Mouse (Mus musculus) ES-Bruce4 (cell line): Measurements from ENCODE around the gene Gaa. TPM values are rescaled to one million over a fixed set of nuclear protein-coding genes. Genes with fewer than 3 reads are reported as not detected.
"Not testable (repeated sequence)": the region's sequence is repeated elsewhere in the genome, so short reads cannot be mapped to it uniquely, and the experiment has no call there.

Source experiments
- H3K27ac ChIP-seq: 2 replicates; pipeline ENCODE4 v1.5.1; 2012; ENCODE audit warnings: low read length, inconsistent platforms; ENCODE audit not compliant: insufficient read depth
- H3K27me3 ChIP-seq: 2 replicates; pipeline ENCODE4 v1.6.1; 2012; ENCODE audit warnings: mild to moderate bottlenecking, low read length, inconsistent platforms; ENCODE audit not compliant: control insufficient read depth, poor library complexity, insufficient read depth, severe bottlenecking
- H3K36me3 ChIP-seq: 2 replicates; pipeline ENCODE4 v1.6.1; 2012; ENCODE audit warnings: inconsistent platforms, mild to moderate bottlenecking, low read length, moderate library complexity; ENCODE audit not compliant: control insufficient read depth, poor library complexity, insufficient read depth, severe bottlenecking
- H3K4me1 ChIP-seq: one replicate; pipeline ENCODE4 v1.8.1; 2011; ENCODE audit warnings: low read length; ENCODE audit not compliant: control insufficient read depth, insufficient read depth
- H3K4me3 ChIP-seq: 2 replicates; pipeline ENCODE4 v1.5.1; 2011; ENCODE audit warnings: low read depth, mild to moderate bottlenecking, low read length
- H3K9ac ChIP-seq: 2 replicates; pipeline ENCODE4 v1.6.1; 2012; ENCODE audit warnings: low read depth, mild to moderate bottlenecking, inconsistent platforms; ENCODE audit not compliant: poor library complexity, severe bottlenecking
- H3K9me3 ChIP-seq: replicated peaks from 2 replicates; pipeline ENCODE4 v1.6.1; 2012; ENCODE audit warnings: mild to moderate bottlenecking, low read length, inconsistent platforms; ENCODE audit not compliant: control insufficient read depth, poor library complexity, insufficient read depth, severe bottlenecking
- CTCF ChIP-seq: IDR thresholded peaks from one replicate; pipeline ENCODE4 v1.8.1; 2011; ENCODE audit warnings: low read depth, low read length
- EP300 ChIP-seq: IDR thresholded peaks from 2 replicates; pipeline ENCODE4 v1.6.1; 2011; ENCODE audit warnings: low read depth, low read length; ENCODE audit not compliant: insufficient read depth
- POLR2A ChIP-seq: IDR thresholded peaks from one replicate; pipeline ENCODE4 v1.8.1; 2011; ENCODE audit warnings: low read length; ENCODE audit not compliant: insufficient read depth
- polyA plus RNA-seq: library from polyadenylated mRNA; stranded (reverse); fragments of >200 nt; gene quantifications from 2 replicates; pipeline ENCODE4 v1.2.4, GENCODE M21; 2011; ENCODE audit warnings: low read depth; ENCODE audit not compliant: missing spikeins, insufficient read depth, insufficient read length

The Gaa gene
- polyA plus RNA-seq, 1 experiment, result 42.3 TPM

DNA sequence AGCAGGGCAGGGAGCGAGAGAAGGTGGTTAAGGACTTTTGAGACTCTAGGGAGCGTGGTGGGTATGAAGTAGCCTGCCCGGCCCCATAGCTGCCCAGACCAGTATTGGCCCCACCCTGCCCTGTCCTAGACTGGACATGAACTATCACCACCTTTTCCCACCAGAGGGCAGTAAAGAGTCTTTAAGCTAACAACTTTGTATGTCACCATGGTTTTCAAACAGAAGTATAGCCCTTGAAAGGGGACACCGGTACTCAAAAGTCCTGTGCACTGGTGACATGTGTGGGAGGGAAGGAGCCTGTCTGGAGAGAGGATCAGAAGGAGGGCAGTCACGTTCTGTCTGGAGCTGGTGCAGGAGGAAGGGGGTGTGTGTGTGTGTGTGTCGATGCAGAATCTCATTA is 18.7 kb upstream of the Gaa start:
- Histone ChIP-seq H3K9ac (no peak overlapping the region), H3K4me3 (no peak overlapping the region), H3K27ac (no peak overlapping the region), H3K36me3 (no peaks in the 10 kb centered on the region), H3K9me3 (no peaks in the 10 kb centered on the region), H3K27me3 (no peaks in the 10 kb centered on the region), H3K4me1 (peaks cover 6% of the 10 kb centered on the region)
- TF ChIP-seq EP300 (no peak), POLR2A (no peak), CTCF (peak; percentile 30)

GRCm38 (mm10) chr11:119250998-119251397 is 16.7 kb upstream of the Gaa start:
- Histone ChIP-seq H3K9me3 (no peaks in the 10 kb centered on the region), H3K27ac (no peak overlapping the region), H3K4me3 (no peak overlapping the region), H3K27me3 (no peaks in the 10 kb centered on the region), H3K36me3 (no peaks in the 10 kb centered on the region), H3K4me1 (peaks cover 6% of the 10 kb centered on the region), H3K9ac (no peak overlapping the region)
- no peak for TF ChIP-seq CTCF
- no peak for TF ChIP-seq POLR2A
- no peak for TF ChIP-seq EP300

DNA sequence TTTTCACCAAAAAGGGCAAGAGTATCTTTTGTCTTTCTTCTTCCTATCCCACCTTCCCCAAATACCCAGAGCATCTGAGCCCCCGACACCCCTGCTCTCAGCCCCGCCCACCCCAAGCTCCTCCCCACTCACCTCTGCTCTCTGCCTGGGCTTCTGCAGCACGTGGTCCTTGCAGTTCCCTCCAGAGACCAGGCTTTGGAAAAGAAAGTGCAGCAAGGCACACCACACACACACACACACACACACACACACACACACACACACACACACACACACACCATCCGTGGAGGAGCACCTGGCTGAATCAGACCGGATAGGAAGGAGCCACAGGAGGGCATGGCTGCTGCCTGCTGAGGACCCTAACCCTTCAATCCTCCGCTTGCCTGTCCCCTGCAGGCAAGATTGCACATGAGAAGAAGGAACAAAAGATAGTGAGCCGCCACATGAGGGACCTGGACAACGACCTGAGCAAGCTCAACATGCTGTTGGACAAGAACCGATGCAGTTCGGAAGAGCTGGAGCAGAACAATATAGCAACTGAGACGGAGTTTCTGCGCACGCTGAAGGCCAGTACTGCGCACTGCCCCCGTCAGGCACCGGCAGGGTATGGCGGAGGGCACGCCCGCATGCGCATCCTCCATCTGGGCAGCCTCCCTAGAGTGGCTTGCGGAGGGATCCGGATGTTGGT is 14.7 kb upstream of the Gaa start:
- no peak overlapping the region for H3K27ac ChIP-seq

GRCm38 (mm10) chr11:119256557-119256956 is 11.1 kb upstream of the Gaa start:
- not testable (repeated sequence) for H3K9me3 ChIP-seq, H3K27me3 ChIP-seq, H3K4me1 ChIP-seq, H3K4me3 ChIP-seq, H3K27ac ChIP-seq, H3K9ac ChIP-seq, H3K36me3 ChIP-seq

More for the DNA sequence above, 14.7 kb upstream of the Gaa start:
- Histone ChIP-seq H3K36me3 (no peaks in the 10 kb centered on the region), H3K9ac (0 out of 2 replicates have a peak overlapping the region, but pooled peaks have one; percentile 1), H3K4me3 (peak overlapping the region; percentile 33), H3K9me3 (no peaks in the 10 kb centered on the region), H3K4me1 (peaks cover 6% of the 10 kb centered on the region), H3K27me3 (no peaks in the 10 kb centered on the region)
- TF ChIP-seq CTCF (peak; percentile 53), POLR2A (no peak), EP300 (0 out of 2 replicates have a peak, but pooled peaks have one; percentile 28)

- H3K9me3 ChIP-seq, result no peaks in the 10 kb centered on the region
- H3K4me1 ChIP-seq, result no peaks in the 10 kb centered on the region
- H3K9ac ChIP-seq, result no peak overlapping the region
- no peaks in the 10 kb centered on the region for H3K27me3 ChIP-seq
- no peak overlapping the region for H3K27ac ChIP-seq
- no peak for TF ChIP-seq POLR2A
- no peak for TF ChIP-seq EP300
- no peak for TF ChIP-seq CTCF
- no peaks in the 10 kb centered on the region for H3K36me3 ChIP-seq
- H3K4me3 ChIP-seq, result no peak overlapping the region
These were observed 9.5 kb upstream of the Gaa start for GRCm38 (mm10) chr11:119258216-119258571.

DNA sequence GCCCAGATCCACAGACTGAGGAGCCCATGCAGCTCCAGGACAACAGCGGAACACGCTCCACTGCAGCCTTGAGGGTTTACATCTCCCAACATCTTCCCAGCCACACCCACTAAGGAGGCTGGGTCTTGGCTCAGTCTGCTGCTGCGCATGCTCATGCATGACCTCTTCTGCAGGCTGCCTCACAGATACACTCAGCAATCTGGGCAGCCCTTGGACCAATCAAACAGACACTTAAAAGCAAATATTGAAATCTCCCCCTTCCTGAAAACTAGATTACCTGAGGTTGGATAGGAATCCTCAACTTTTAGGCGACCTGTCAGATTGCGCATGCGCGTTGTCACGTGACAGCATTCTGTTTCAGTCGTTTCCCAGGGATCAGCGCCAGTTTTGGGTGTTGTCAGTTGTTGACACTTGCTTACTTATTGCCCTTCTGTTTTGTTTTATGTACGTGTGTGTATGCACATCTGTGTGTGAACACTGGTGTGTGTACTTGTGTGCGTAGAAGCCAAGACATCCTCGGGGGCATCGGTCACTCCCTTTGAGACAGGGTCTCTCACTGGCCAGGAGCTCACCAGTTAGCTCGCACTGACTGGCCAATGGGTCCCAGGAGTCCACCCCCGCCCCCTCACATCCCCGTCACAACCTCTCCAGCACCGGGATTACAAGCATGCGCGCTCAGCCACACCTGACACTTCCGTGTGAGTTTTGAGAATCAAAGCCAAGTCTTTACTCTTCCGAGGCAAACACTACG is 8.9 kb upstream of the Gaa start:
- no peaks in the 10 kb centered on the region for H3K27me3 ChIP-seq
- no peak for TF ChIP-seq EP300
- no peak for TF ChIP-seq POLR2A
- TF ChIP-seq CTCF, result no peak
- no peaks in the 10 kb centered on the region for H3K4me1 ChIP-seq
- H3K4me3 ChIP-seq, result no peak overlapping the region
- no peak overlapping the region for H3K27ac ChIP-seq
- no peak overlapping the region for H3K9ac ChIP-seq
- no peaks in the 10 kb centered on the region for H3K9me3 ChIP-seq
- H3K36me3 ChIP-seq, result no peaks in the 10 kb centered on the region
